Comparison of ENCODE assay signal across 46 mouse cellular contexts in genomic region chr16:17857157-17857556, GRCm38 (mm10). TPM values are rescaled to one million over a fixed set of nuclear protein-coding genes. Genes with fewer than 3 reads are reported as not detected.
"Had no signal": no experiment of that assay in that cellular context is flagged by ENCODE, and none has a peak within 500 bp of the region (broad histone marks: within the 10 kb centered on the region; RNA-seq: fewer than 3 reads in every experiment).

No protein-coding gene starts in this region.

- H3K27me3 ChIP-seq: heart, embryonic 12.5 days; heart, embryonic 13.5 days; heart, embryonic 15.5 days; hindbrain, embryonic 12.5 days; hindbrain, embryonic 13.5 days; hindbrain, embryonic 15.5 days; intestine, embryonic 15.5 days; kidney, embryonic 15.5 days had no signal

- H3K9me3 ChIP-seq: heart, embryonic 10.5 days; heart, embryonic 12.5 days; heart, embryonic 13.5 days; heart, embryonic 15.5 days; hindbrain, embryonic 10.5 days; hindbrain, embryonic 12.5 days; hindbrain, embryonic 13.5 days; hindbrain, embryonic 15.5 days; intestine, embryonic 15.5 days; kidney, embryonic 15.5 days had no signal

- H3K4me3 ChIP-seq: heart, embryonic 10.5 days; heart, embryonic 12.5 days; heart, embryonic 13.5 days; heart, embryonic 15.5 days; hindbrain, embryonic 10.5 days; hindbrain, embryonic 12.5 days; hindbrain, embryonic 13.5 days; hindbrain, embryonic 15.5 days; intestine, embryonic 15.5 days; kidney, embryonic 15.5 days; layer of hippocampus, adult 2 months had no signal

- H3K27ac ChIP-seq: heart, embryonic 10.5 days; heart, embryonic 13.5 days; heart, embryonic 15.5 days; hindbrain, embryonic 10.5 days; hindbrain, embryonic 12.5 days; hindbrain, embryonic 13.5 days; hindbrain, embryonic 14.5 days; hindbrain, embryonic 15.5 days; hindbrain, postnatal 0 days; intestine, embryonic 15.5 days; kidney, embryonic 15.5 days; kidney, postnatal 0 days; layer of hippocampus, adult 2 months had no signal

- ATAC-seq: hindbrain, embryonic 16.5 days; hindbrain, postnatal 0 days; inflammation-experienced regulatory T-cells, adult 6 months; intestine, embryonic 15.5 days had no signal

- H3K4me1 ChIP-seq: heart, embryonic 15.5 days; hindbrain, embryonic 10.5 days; hindbrain, embryonic 12.5 days; hindbrain, embryonic 13.5 days; hindbrain, embryonic 15.5 days; intestine, embryonic 15.5 days; kidney, embryonic 15.5 days had no signal

- H3K9ac ChIP-seq: heart, embryonic 12.5 days; heart, embryonic 13.5 days; heart, embryonic 15.5 days; hindbrain, embryonic 12.5 days; hindbrain, embryonic 13.5 days; hindbrain, embryonic 14.5 days; hindbrain, embryonic 15.5 days; intestine, embryonic 15.5 days; kidney, embryonic 15.5 days had no signal

- H3K4me2 ChIP-seq: heart, embryonic 11.5 days; heart, embryonic 12.5 days; heart, embryonic 13.5 days; heart, embryonic 15.5 days; hindbrain, embryonic 12.5 days; hindbrain, embryonic 13.5 days; hindbrain, embryonic 14.5 days; hindbrain, embryonic 15.5 days; intestine, embryonic 15.5 days; kidney, embryonic 15.5 days had no signal

- DNase-seq: heart, postnatal 10 days; heart, postnatal 14 days; heart, postnatal 36 days; heart, postnatal 4 days; kidney, adult 11 months; kidney, adult 18-20 months; kidney, adult 2 months; kidney, adult 8-10 months; kidney, adult 9 months; kidney, postnatal 10 days; kidney, postnatal 14 days; kidney, postnatal 25 days; kidney, postnatal 36 days; kidney, postnatal 4 days; layer of hippocampus, adult 9-11 months; layer of hippocampus, postnatal 36 days had no signal

RNA-seq across cellular contexts. Expression of gene Car15, which starts 19.0 kb away (rescaled TPM):
- total RNA-seq: hematopoietic stem cell, adult 5-6 weeks had no signal

RNA-seq across cellular contexts. Expression of gene B830017H08Rik, which starts 24.2 kb away (rescaled TPM):
- total RNA-seq: heart, adult 8-10 months; heart, postnatal 14 days; heart, postnatal 25 days; heart, postnatal 36 days; heart, postnatal 4 days; hematopoietic stem cell, adult 5-6 weeks had no signal
- polyA plus RNA-seq: heart, embryonic 10.5 days; heart, embryonic 11.5 days; heart, embryonic 12.5 days; heart, embryonic 13.5 days; heart, embryonic 14.5 days; heart, embryonic 15.5 days; heart, embryonic 16.5 days; heart, postnatal 0 days; inflammation-experienced regulatory T-cells, adult 6 months; intestine, embryonic 14.5 days; intestine, embryonic 15.5 days; kidney, embryonic 14.5 days; large intestine, adult 2 months had no signal

RNA-seq across cellular contexts. Expression of gene Gm20518, which starts 34.3 kb away (rescaled TPM):
- total RNA-seq: heart, postnatal 4 days; hematopoietic stem cell, adult 5-6 weeks had no signal
- polyA plus RNA-seq: heart, embryonic 14.5 days had no signal

RNA-seq across cellular contexts. Expression of gene Tssk1, which starts 36.9 kb away (rescaled TPM):
- total RNA-seq: hindbrain, postnatal 0 days; layer of hippocampus, adult 18-20 months; layer of hippocampus, adult 2 months; layer of hippocampus, postnatal 14 days; layer of hippocampus, postnatal 36 days; left cerebral cortex, adult 18-20 months had no signal
- polyA plus RNA-seq: heart, embryonic 10.5 days; heart, embryonic 14.5 days; hindbrain, embryonic 10.5 days; hindbrain, embryonic 16.5 days; intestine, embryonic 14.5 days; intestine, embryonic 15.5 days; kidney, embryonic 14.5 days; kidney, embryonic 15.5 days; kidney, embryonic 16.5 days had no signal
